Mouse (Mus musculus) heart, embryonic 14.5 days (tissue): ENCODE results near the gene Tmem88b. TPM values are rescaled to one million over a fixed set of nuclear protein-coding genes. Genes with fewer than 3 reads are reported as not detected.

Experiments used
- ATAC-seq: fragments of 200-750 bp; cut with Nextera tagmentation; 2 replicates; pipeline ENCODE4 v1.8.0; 2017; ENCODE audit warnings: low read depth, moderate TSS enrichment; ENCODE audit not compliant: insufficient number of reproducible peaks, insufficient read depth, low FRiP score
- H3K27ac ChIP-seq, 2 experiments: fragments of 200-500 bp in 1 of 2; fragments of 300-500 bp in 1 of 2; sonication (generic) in 1 of 2; replicated peaks in 1 of 2; 2 replicates each; pipeline ENCODE4 v1.5.1; 2012 to 2014; ENCODE audit warnings: low read depth in 2 of 2, low read length in 2 of 2, control low read depth in 1 of 2, mild to moderate bottlenecking in 1 of 2, mixed read lengths in 1 of 2; ENCODE audit not compliant: control insufficient read depth in 1 of 2, insufficient read depth in 1 of 2
- H3K27me3 ChIP-seq: fragments of 300-500 bp; sonication (generic); 2 replicates; pipeline ENCODE4 v1.6.1; 2014; ENCODE audit warnings: mild to moderate bottlenecking, low read length, control low read depth; ENCODE audit not compliant: control insufficient read depth, insufficient read depth
- H3K36me3 ChIP-seq: fragments of 300-500 bp; sonication (generic); 2 replicates; pipeline ENCODE4 v1.6.1; 2014; ENCODE audit warnings: mild to moderate bottlenecking, control low read depth, low read length, mixed read lengths; ENCODE audit not compliant: control insufficient read depth, insufficient read depth
- H3K4me1 ChIP-seq, 2 experiments: fragments of 200-500 bp in 1 of 2; fragments of 300-500 bp in 1 of 2; sonication (generic) in 1 of 2; 2 replicates each; pipeline ENCODE4 v1.6.1; 2012 to 2014; ENCODE audit warnings: low read length in 2 of 2, control low read depth in 1 of 2, mixed read lengths in 1 of 2; ENCODE audit not compliant: control insufficient read depth in 2 of 2, insufficient read depth in 2 of 2
- H3K4me2 ChIP-seq: fragments of 300-500 bp; sonication (generic); 2 replicates; pipeline ENCODE4 v1.6.1; 2014; ENCODE audit warnings: mild to moderate bottlenecking, low read length
- H3K4me3 ChIP-seq, 2 experiments: fragments of 200-500 bp in 1 of 2; fragments of 300-500 bp in 1 of 2; sonication (generic) in 1 of 2; 2 replicates each; pipeline ENCODE4 v1.5.1; 2012 to 2014; ENCODE audit warnings: low read length in 2 of 2, mild to moderate bottlenecking in 2 of 2, control low read depth in 1 of 2, low read depth in 1 of 2, moderate library complexity in 1 of 2; ENCODE audit not compliant: control insufficient read depth in 1 of 2, insufficient read depth in 1 of 2
- H3K9ac ChIP-seq: fragments of 300-500 bp; sonication (generic); 2 replicates; pipeline ENCODE4 v1.6.1; 2014; ENCODE audit warnings: mild to moderate bottlenecking, low read length
- H3K9me3 ChIP-seq: fragments of 300-500 bp; sonication (generic); 2 replicates; pipeline ENCODE4 v1.6.1; 2016; ENCODE audit warnings: low read length, control low read depth; ENCODE audit not compliant: control insufficient read depth
- WGBS: fragments of 180-500 bp; shearing (Covaris S2); extraction: QIAGEN DNeasy Blood & Tissue Kit; methylation state at CpG from one replicate; pipeline ENCODE4 v1.1.7; 2014; 5-methylcytosine and 5-hydroxymethylcytosine counted together
- microRNA-seq: library from miRNA; unstranded; fragments of <30 nt; microRNA quantifications from one replicate; pipeline ENCODE4, GENCODE M21; 2016
- polyA plus RNA-seq: library from polyadenylated mRNA; unstranded; fragments of >200 nt; fragmentation: Nextera tagmentation; extraction: Ambion mirVana; gene quantifications from 2 replicates; pipeline ENCODE4 v1.2.1, GENCODE M21; 2014

The Tmem88b gene
- polyA plus RNA-seq, 1 experiment from 2014 or later, result 2.5 TPM

- ATAC-seq, result peak; percentile 91
- Histone ChIP-seq H3K36me3 (peaks cover 30% of the 10 kb centered on the region), H3K27ac (peak within 1 kb of the TSS; percentile 66 to 76), H3K9me3 (no peaks in the 10 kb centered on the region), H3K4me1 (peaks cover 4 to 7% of the 10 kb centered on the region in 2 experiments; a peak in 3 of 4 replicates), H3K4me3 (peak within 1 kb of the TSS; percentile 70 to 83), H3K27me3 (no peaks in the 10 kb centered on the region), H3K9ac (peak within 1 kb of the TSS; percentile 85), H3K4me2 (peak within 1 kb of the TSS; percentile 93)
- WGBS, result under 1% methylated on average over 20 of the region's 35 CpGs
Measured at GRCm38 (mm10) chr4:155734350-155734941, 51.2 kb downstream of the Tmem88b start, which contains the start of gene Tmem240. Gene Tmem240, plus strand, starts transcription at chr4:155734800.

- Histone ChIP-seq H3K4me2 (no peak overlapping the region), H3K4me1 (peaks cover 4 to 7% of the 10 kb centered on the region in 2 experiments; a peak in 3 of 4 replicates), H3K9me3 (no peaks in the 10 kb centered on the region), H3K4me3 (no peak overlapping the region), H3K36me3 (peaks cover 37% of the 10 kb centered on the region), H3K27ac (no peak overlapping the region), H3K27me3 (no peaks in the 10 kb centered on the region), H3K9ac (no peak overlapping the region)
- 88% methylated on average over 10 of the region's 10 CpGs for WGBS
- ATAC-seq, result no peak
Measured at GRCm38 (mm10) chr4:155733267-155733666, 52.4 kb downstream of the Tmem88b start.

Small RNA genes within 50 kb of the gene (microRNA-seq; reads per million reads assigned to microRNA genes)
- gene Gm27743, result not detected

Other genes starting within 250 kb of the Tmem88b start
- 49.9 and 51.4 TPM in 2 replicates for gene Nadk, start 223.5 kb downstream of the Tmem88b start, polyA plus RNA-seq
- 7.7 and 8.5 TPM in 2 replicates for gene Slc35e2, start 184.5 kb downstream of the Tmem88b start, polyA plus RNA-seq
- gene Cdk11b, start 161.0 kb downstream of the Tmem88b start, polyA plus RNA-seq, result 33.5 and 36.7 TPM in 2 replicates
- gene Gm10563, start 140.5 kb downstream of the Tmem88b start, polyA plus RNA-seq, result not detected in 2 replicates
- gene Mmp23, start 132.5 kb downstream of the Tmem88b start, polyA plus RNA-seq, result 63.1 and 67.1 TPM in 2 replicates
- gene Mib2, start 116.7 kb downstream of the Tmem88b start, polyA plus RNA-seq, result 12.5 and 15.3 TPM in 2 replicates
- 1.9 and 2.4 TPM in 2 replicates for gene Fndc10, start 91.5 kb downstream of the Tmem88b start, polyA plus RNA-seq
- gene Ssu72, start 81.1 kb downstream of the Tmem88b start, polyA plus RNA-seq, result 113 and 115 TPM in 2 replicates
- 0.23 and 0.28 TPM in 2 replicates for gene Tmem240, start 51.1 kb downstream of the Tmem88b start, polyA plus RNA-seq
- 89.0 and 95.2 TPM in 2 replicates for gene Atad3a, start 24.8 kb downstream of the Tmem88b start, polyA plus RNA-seq
- 4.5 and 4.9 TPM in 2 replicates for gene Vwa1, start 11.2 kb downstream of the Tmem88b start, polyA plus RNA-seq
- gene Ankrd65, start 4.6 kb upstream of the Tmem88b start, polyA plus RNA-seq, result not detected in 2 replicates
- 146 and 160 TPM in 2 replicates for gene Mrpl20, start 17.0 kb upstream of the Tmem88b start, polyA plus RNA-seq
- 120 and 126 TPM in 2 replicates for gene Ccnl2, start 26.6 kb upstream of the Tmem88b start, polyA plus RNA-seq
- gene Aurkaip1, start 45.4 kb upstream of the Tmem88b start, polyA plus RNA-seq, result 112 and 118 TPM in 2 replicates
- gene Mxra8, start 53.8 kb upstream of the Tmem88b start, polyA plus RNA-seq, result 55.5 and 75.6 TPM in 2 replicates
- 9.1 and 10.9 TPM in 2 replicates for gene Dvl1, start 61.5 kb upstream of the Tmem88b start, polyA plus RNA-seq
- gene Tas1r3, start 77.5 kb upstream of the Tmem88b start, polyA plus RNA-seq, result 0.09 and 0.12 TPM in 2 replicates
- gene Cptp, start 83.6 kb upstream of the Tmem88b start, polyA plus RNA-seq, result 10.9 and 11.0 TPM in 2 replicates
- 36.0 and 38.5 TPM in 2 replicates for gene Ints11, start 83.7 kb upstream of the Tmem88b start, polyA plus RNA-seq
- 28.0 and 30.0 TPM in 2 replicates for gene Pusl1, start 105.9 kb upstream of the Tmem88b start, polyA plus RNA-seq
- gene Acap3, start 105.9 kb upstream of the Tmem88b start, polyA plus RNA-seq, result 9.0 and 9.4 TPM in 2 replicates
- 75.5 and 98.6 TPM in 2 replicates for gene Ube2j2, start 158.0 kb upstream of the Tmem88b start, polyA plus RNA-seq
- 26.8 and 29.2 TPM in 2 replicates for gene C1qtnf12, start 176.4 kb upstream of the Tmem88b start, polyA plus RNA-seq
- gene B3galt6, start 206.8 kb upstream of the Tmem88b start, polyA plus RNA-seq, result 8.9 and 11.5 TPM in 2 replicates
- gene Sdf4, start 207.0 kb upstream of the Tmem88b start, polyA plus RNA-seq, result 133 and 137 TPM in 2 replicates
- 0.51 and 0.57 TPM in 2 replicates for gene Tnfrsf4, start 228.0 kb upstream of the Tmem88b start, polyA plus RNA-seq
- gene Tnfrsf18, start 240.3 kb upstream of the Tmem88b start, polyA plus RNA-seq, result 2.2 and 2.3 TPM in 2 replicates